Mouse (Mus musculus) heart, embryonic 15.5 days (tissue): Measurements from ENCODE around the gene Vwa7. TPM values are rescaled to one million over a fixed set of nuclear protein-coding genes. Genes with fewer than 3 reads are reported as not detected.

Experiments used
- polyA plus RNA-seq: library from polyadenylated mRNA; unstranded; fragments of >200 nt; fragmentation: Nextera tagmentation; extraction: Ambion mirVana; gene quantifications from 2 replicates; pipeline ENCODE4 v1.2.1, GENCODE M21; 2015

Vwa7 gene
- polyA plus RNA-seq, 1 experiment from 2014 or later: 0.31 TPM

Other genes with a start within 250 kb of the Vwa7 start
- gene Cyp21a1, start 212.0 kb upstream of the Vwa7 start, polyA plus RNA-seq: 0.93 TPM in 1 of 2 replicates, not detected in the other
- gene Stk19, start 179.6 kb upstream of the Vwa7 start, polyA plus RNA-seq: 19.4 and 23.4 TPM in 2 replicates
- 32.0 and 40.8 TPM in 2 replicates for gene Dxo, start 179.6 kb upstream of the Vwa7 start, polyA plus RNA-seq
- 23.6 and 35.9 TPM in 2 replicates for gene Skiv2l, start 166.4 kb upstream of the Vwa7 start, polyA plus RNA-seq
- 53.3 and 70.9 TPM in 2 replicates for gene Nelfe, start 166.2 kb upstream of the Vwa7 start, polyA plus RNA-seq
- gene Cfb, start 154.1 kb upstream of the Vwa7 start, polyA plus RNA-seq: 1.8 and 4.3 TPM in 2 replicates
- gene Zbtb12, start 137.1 kb upstream of the Vwa7 start, polyA plus RNA-seq: 1.1 and 1.8 TPM in 2 replicates
- not detected in 2 replicates for gene Gm20547, start 134.5 kb upstream of the Vwa7 start, polyA plus RNA-seq
- 2.0 and 3.3 TPM in 2 replicates for gene C2, start 118.3 kb upstream of the Vwa7 start, polyA plus RNA-seq
- 31.7 and 48.8 TPM in 2 replicates for gene Ehmt2, start 118.1 kb upstream of the Vwa7 start, polyA plus RNA-seq
- 0.08 TPM in 1 of 2 replicates, not detected in the other for gene Slc44a4, start 102.1 kb upstream of the Vwa7 start, polyA plus RNA-seq
- gene Neu1, start 85.3 kb upstream of the Vwa7 start, polyA plus RNA-seq: 16.1 and 19.9 TPM in 2 replicates
- gene Hspa1b, start 57.3 kb upstream of the Vwa7 start, polyA plus RNA-seq: 0.16 and 0.30 TPM in 2 replicates
- not detected in 2 replicates for gene Gm20481, start 46.7 kb upstream of the Vwa7 start, polyA plus RNA-seq
- gene Hspa1a, start 44.4 kb upstream of the Vwa7 start, polyA plus RNA-seq: 3.5 and 4.8 TPM in 2 replicates
- 2.1 and 2.6 TPM in 2 replicates for gene Hspa1l, start 43.9 kb upstream of the Vwa7 start, polyA plus RNA-seq
- 116 and 132 TPM in 2 replicates for gene Lsm2, start 34.7 kb upstream of the Vwa7 start, polyA plus RNA-seq
- 43.0 and 89.7 TPM in 2 replicates for gene Vars, start 15.6 kb upstream of the Vwa7 start, polyA plus RNA-seq
- gene Sapcd1, start 11.4 kb downstream of the Vwa7 start, polyA plus RNA-seq: 1.4 and 2.8 TPM in 2 replicates
- gene Msh5, start 30.2 kb downstream of the Vwa7 start, polyA plus RNA-seq: 2.7 and 3.8 TPM in 2 replicates
- 307 and 332 TPM in 2 replicates for gene Clic1, start 33.4 kb downstream of the Vwa7 start, polyA plus RNA-seq
- gene Ddah2, start 42.5 kb downstream of the Vwa7 start, polyA plus RNA-seq: 168 and 202 TPM in 2 replicates
- gene Ly6g6c, start 48.8 kb downstream of the Vwa7 start, polyA plus RNA-seq: 0.14 TPM in 1 of 2 replicates, not detected in the other
- gene Mpig6b, start 49.6 kb downstream of the Vwa7 start, polyA plus RNA-seq: 0.77 and 0.81 TPM in 2 replicates
- 0.29 and 0.31 TPM in 2 replicates for gene Ly6g6e, start 60.3 kb downstream of the Vwa7 start, polyA plus RNA-seq
- 2.2 and 2.4 TPM in 2 replicates for gene Ly6g6d, start 61.5 kb downstream of the Vwa7 start, polyA plus RNA-seq
- 0.16 and 0.29 TPM in 2 replicates for gene Ly6g6f, start 69.0 kb downstream of the Vwa7 start, polyA plus RNA-seq
- 64.7 and 80.1 TPM in 2 replicates for gene Abhd16a, start 72.7 kb downstream of the Vwa7 start, polyA plus RNA-seq
- 0.41 TPM in 1 of 2 replicates, not detected in the other for gene Ly6g5c, start 91.7 kb downstream of the Vwa7 start, polyA plus RNA-seq
- 0.31 and 0.66 TPM in 2 replicates for gene Ly6g5b, start 98.8 kb downstream of the Vwa7 start, polyA plus RNA-seq
- gene Gpank1, start 104.9 kb downstream of the Vwa7 start, polyA plus RNA-seq: 10.0 and 13.8 TPM in 2 replicates
- 200 and 211 TPM in 2 replicates for gene Csnk2b, start 105.5 kb downstream of the Vwa7 start, polyA plus RNA-seq
- 10.1 and 11.2 TPM in 2 replicates for gene D17H6S53E, start 109.8 kb downstream of the Vwa7 start, polyA plus RNA-seq
- gene Apom, start 115.5 kb downstream of the Vwa7 start, polyA plus RNA-seq: 0.57 and 4.7 TPM in 2 replicates
- 40.8 and 44.0 TPM in 2 replicates for gene Bag6, start 118.6 kb downstream of the Vwa7 start, polyA plus RNA-seq
- gene Prrc2a, start 148.3 kb downstream of the Vwa7 start, polyA plus RNA-seq: 95.1 and 142 TPM in 2 replicates
- gene Aif1, start 159.5 kb downstream of the Vwa7 start, polyA plus RNA-seq: 7.5 and 9.6 TPM in 2 replicates
- 8.1 and 12.2 TPM in 2 replicates for gene Lst1, start 171.9 kb downstream of the Vwa7 start, polyA plus RNA-seq
- gene Ltb, start 177.9 kb downstream of the Vwa7 start, polyA plus RNA-seq: 1.5 and 4.8 TPM in 2 replicates
- 0.43 TPM in 1 of 2 replicates, not detected in the other for gene Tnf, start 185.4 kb downstream of the Vwa7 start, polyA plus RNA-seq
- gene Lta, start 188.8 kb downstream of the Vwa7 start, polyA plus RNA-seq: 0.09 and 0.62 TPM in 2 replicates
- 0.35 and 0.48 TPM in 2 replicates for gene Gm16181, start 204.3 kb downstream of the Vwa7 start, polyA plus RNA-seq
- gene Atp6v1g2, start 217.1 kb downstream of the Vwa7 start, polyA plus RNA-seq: 8.9 and 9.4 TPM in 2 replicates
- gene Nfkbil1, start 219.2 kb downstream of the Vwa7 start, polyA plus RNA-seq: 7.8 and 9.1 TPM in 2 replicates
- gene Ddx39b, start 225.2 kb downstream of the Vwa7 start, polyA plus RNA-seq: 213 and 268 TPM in 2 replicates
- gene H2-D1, start 246.2 kb downstream of the Vwa7 start, polyA plus RNA-seq: 56.6 and 101 TPM in 2 replicates